13 mouse cellular contexts compared by ENCODE assay signal in genomic region chr8:26305061-26305879, GRCm38 (mm10).
DNase-seq lines count a peak whose midpoint lies in the region; ATAC-seq lines count a peak whose summit lies in the region.
"Had no signal": no experiment of that assay in that cellular context is flagged by ENCODE, and none has a peak within 500 bp of the region (broad histone marks: within the 10 kb centered on the region; RNA-seq: fewer than 3 reads in every experiment).

No protein-coding gene starts in this region.

- intact Hi-C loops in left cerebral cortex, postnatal 4 days (cut with DNase I): no loop called here

- 57% methylated on average over 18 of the region's 18 CpGs for WGBS in midbrain, embryonic 14.5 days

- H3K9ac ChIP-seq in midbrain, embryonic 14.5 days (replicated peaks; ENCODE audit: low read length): no peak overlapping the region

- H3K27me3 ChIP-seq in midbrain, embryonic 14.5 days (ENCODE audit: control insufficient read depth, insufficient read depth, low read length): no peaks in the 10 kb centered on the region
- H3K27me3 ChIP-seq: megakaryocyte, embryonic 14.5 days had no signal

- no peaks in the 10 kb centered on the region for H3K9me3 ChIP-seq in midbrain, embryonic 14.5 days (ENCODE audit: control insufficient read depth, low read length)
- H3K9me3 ChIP-seq: megakaryocyte, embryonic 14.5 days had no signal

- 0 out of 2 replicates have a peak, but pooled peaks cover 6% of the 10 kb centered on the region for H3K4me1 ChIP-seq in midbrain, embryonic 14.5 days (ENCODE audit: control insufficient read depth, insufficient read depth, low read length)
- H3K4me1 ChIP-seq: megakaryocyte, embryonic 14.5 days had no signal

- peak; percentile 70; the same call in 1 of the 2 replicates for ATAC-seq in midbrain, embryonic 14.5 days (ENCODE audit: low FRiP score, low TSS enrichment)

- DNase-seq in left cerebral cortex, postnatal 4 days: peak; percentile 11
- no peak for DNase-seq in left cerebral cortex, adult 18-20 months (ENCODE audit: low spot score in 2 of 2)
- DNase-seq in forelimb bud, embryonic 11.5 days (ENCODE audit: low read depth, low spot score): peak; percentile 32
- peak; percentile 47 for DNase-seq in midbrain, embryonic 14.5 days
- DNase-seq in adrenal gland, postnatal 4 days (ENCODE audit: low spot score in 2 of 2): no peak
- no peak for DNase-seq in c-Kit-positive CD71-positive TER-119-positive erythroid progenitor cells, embryonic 14.5 days (ENCODE audit: low spot score)
- DNase-seq in spleen, postnatal 36 days (ENCODE audit: low spot score in 2 of 2): no peak
- DNase-seq in testis, postnatal 14 days (ENCODE audit: low spot score): no peak
- DNase-seq: heart, adult 18-20 months; kidney, adult 9 months; liver had no signal

- H3K36me3 ChIP-seq in midbrain, embryonic 14.5 days (ENCODE audit: control insufficient read depth, insufficient read depth, low read length): no peaks in the 10 kb centered on the region

- H3K4me3 ChIP-seq in midbrain, embryonic 14.5 days (replicated peaks; ENCODE audit: low read depth, low read length): no peak overlapping the region
- H3K4me3 ChIP-seq: erythroblast, embryonic 14.5 days; megakaryocyte, embryonic 14.5 days had no signal

- no peak overlapping the region; the same call in 1 of the 2 replicates for H3K4me2 ChIP-seq in midbrain, embryonic 14.5 days (ENCODE audit: low read length)

- H3K27ac ChIP-seq in midbrain, embryonic 14.5 days (replicated peaks; ENCODE audit: low read depth, low read length): no peak overlapping the region; the same call in 1 of the 2 replicates

Comparison
In these comparisons a context has a peak if more than half of its experiments do, and no peak if none do; other contexts are left out.
1. DNase-seq: peak in left cerebral cortex, postnatal 4 days (single experiment), forelimb bud, embryonic 11.5 days (single experiment) and midbrain, embryonic 14.5 days (single experiment); none in left cerebral cortex, adult 18-20 months (0 of 2), adrenal gland, postnatal 4 days (0 of 2), c-Kit-positive CD71-positive TER-119-positive erythroid progenitor cells, embryonic 14.5 days (single experiment), spleen, postnatal 36 days (0 of 2) and testis, postnatal 14 days (single experiment).